Mouse (Mus musculus) adrenal gland, postnatal 10 days (tissue): ENCODE results near the gene Lgals12. TPM values are rescaled to one million over a fixed set of nuclear protein-coding genes. Genes with fewer than 3 reads are reported as not detected.

Experiments used
- DNase-seq: peaks from one replicate; pipeline ENCODE4 v3.0.0; 2021; ENCODE audit warnings: mixed read lengths
- total RNA-seq, 2 experiments: library from RNA; stranded (reverse); gene quantifications; 2 replicates each; pipeline ENCODE4 v1.2.3; 2021

The Lgals12 gene
- total RNA-seq, 2 experiments from 2014 or later = 20.3 to 29.6 TPM

DNA sequence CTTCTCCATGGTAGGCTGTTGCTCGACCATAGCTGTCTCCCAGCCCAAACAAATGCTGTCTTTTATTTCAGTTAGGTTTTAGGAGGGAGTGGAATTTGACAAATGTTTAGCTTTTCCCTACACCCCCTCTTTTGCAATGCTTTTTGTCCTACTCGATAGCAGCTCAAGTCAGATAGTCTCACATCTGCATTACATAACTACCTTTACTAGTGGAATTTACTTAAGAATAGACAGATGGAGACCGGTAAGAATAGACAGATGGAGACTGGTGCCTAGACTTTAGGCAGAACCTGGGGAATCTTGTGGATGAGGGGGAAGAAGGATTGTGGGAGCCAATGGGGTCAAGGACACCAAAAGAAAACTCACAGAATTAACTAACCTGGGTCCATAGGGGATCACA is 23.4 kb downstream of the Lgals12 start:
- no peak for DNase-seq

DNA sequence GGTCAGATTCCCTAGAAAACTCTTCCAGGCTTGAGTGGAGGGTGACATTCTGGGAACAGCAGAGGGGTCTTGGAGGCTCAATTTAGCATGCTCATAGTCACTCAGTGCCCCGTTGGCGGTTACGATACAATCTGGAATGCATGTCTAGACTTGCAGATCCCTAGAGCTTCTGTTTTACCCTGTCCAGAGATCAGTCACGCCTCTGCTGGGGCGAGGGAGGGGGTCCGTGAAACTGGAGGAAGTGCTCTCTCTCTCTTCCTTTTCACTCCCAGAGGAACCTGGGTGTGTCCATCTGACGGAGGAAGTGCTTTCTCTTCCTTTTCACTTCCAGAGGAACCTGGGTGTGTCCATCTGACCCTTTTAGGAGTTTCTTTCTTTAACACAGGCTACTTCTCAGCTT is 23.9 kb downstream of the Lgals12 start:
- DNase-seq = no peak

DNA sequence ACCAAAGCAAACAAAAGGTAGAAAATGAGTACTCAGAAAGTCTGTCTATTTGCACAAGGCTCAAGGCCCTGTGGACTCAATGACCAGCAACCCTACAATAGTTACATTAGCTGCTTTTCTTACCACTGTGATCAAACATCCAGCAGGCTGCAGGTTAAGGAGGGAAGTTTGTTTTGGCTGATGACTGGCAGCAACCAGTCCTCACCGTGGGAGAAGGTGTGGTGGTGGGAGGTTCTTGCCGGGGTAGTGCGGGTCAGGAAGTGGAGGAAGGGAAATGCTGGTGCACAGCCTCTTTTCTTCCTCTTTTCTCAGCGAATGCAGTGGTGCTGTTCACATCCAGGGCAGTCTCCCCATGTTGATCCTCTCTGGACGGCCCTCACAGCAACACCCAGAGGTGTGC is 26.0 kb downstream of the Lgals12 start:
- no peak for DNase-seq

DNA sequence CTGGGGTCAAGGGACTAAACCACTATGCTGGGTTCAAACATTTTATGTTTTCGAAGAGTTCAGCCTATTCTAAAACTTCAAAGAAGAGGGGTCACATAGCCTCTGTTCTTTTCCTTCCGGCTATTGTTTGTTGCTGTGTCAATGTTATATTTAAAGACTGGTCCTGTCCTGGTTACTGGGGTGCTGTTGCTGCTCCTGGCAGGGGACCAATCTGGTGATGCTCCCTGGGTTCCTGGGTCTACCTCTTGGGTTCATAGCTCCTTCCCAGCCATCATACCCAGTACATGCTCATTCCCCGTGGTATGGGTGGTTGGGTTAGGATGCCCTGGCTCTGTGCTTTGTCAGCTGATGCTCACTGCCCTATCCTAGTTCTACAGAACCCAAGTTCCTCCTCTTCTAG is 29.3 kb downstream of the Lgals12 start:
- DNase-seq = no peak

DNA sequence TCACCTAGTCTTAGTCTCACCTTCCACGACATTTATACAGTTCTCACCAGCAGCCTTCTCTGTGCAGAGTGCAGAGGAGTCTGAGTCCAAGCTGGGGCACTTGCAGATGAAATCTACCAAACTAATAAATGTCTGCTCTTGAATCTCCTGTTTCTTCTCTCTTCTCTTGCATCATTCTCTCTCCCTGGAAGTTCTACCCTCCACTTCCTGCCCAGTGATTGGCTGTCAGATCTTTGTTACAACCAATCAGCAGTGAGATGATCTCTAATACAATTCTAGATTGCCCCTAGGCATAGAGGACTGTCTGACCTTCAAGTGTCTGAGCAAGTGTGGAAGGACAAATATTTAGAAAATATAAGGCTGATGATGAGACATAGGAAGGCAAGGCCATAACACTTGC is 30.8 kb downstream of the Lgals12 start:
- DNase-seq = no peak

DNA sequence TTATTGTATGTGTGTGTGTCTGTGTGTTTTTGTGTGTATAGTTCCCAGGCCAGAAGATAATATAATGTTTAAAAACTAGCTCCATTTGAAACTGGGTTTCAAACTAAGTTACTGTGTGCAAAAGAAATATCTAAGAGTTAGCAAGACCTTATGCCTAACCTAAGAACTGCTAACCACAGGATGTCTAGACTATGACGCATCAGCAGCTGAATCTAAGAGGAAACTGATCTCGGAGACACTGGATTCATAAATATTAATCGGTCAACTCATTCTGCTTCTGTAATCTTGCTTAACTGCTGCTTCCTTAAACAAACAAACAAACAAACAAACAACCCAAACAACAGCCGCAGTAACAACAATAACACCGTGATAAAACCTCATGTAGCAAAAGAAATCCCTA is 37.3 kb downstream of the Lgals12 start:
- DNase-seq = no peak

DNA sequence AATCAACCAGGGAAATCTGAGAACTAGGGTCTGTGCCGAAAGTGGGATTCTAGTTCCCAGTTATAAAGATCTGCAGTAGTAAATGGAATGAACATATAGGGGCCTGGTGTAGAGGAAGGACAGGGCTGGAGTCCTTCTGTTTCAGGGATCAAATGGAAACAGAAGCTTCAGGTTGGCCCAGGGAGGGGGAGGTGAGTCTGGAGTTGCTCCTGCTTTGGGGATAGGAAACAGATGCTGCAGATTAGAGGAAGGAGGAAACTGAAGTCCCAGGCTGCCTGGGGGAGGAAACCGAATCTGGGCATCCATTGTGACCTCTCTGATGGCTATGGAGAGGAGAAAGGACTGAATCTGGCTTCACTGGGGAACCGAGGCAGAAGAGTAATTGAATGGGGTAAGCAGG is 38.6 kb downstream of the Lgals12 start:
- no peak for DNase-seq

DNA sequence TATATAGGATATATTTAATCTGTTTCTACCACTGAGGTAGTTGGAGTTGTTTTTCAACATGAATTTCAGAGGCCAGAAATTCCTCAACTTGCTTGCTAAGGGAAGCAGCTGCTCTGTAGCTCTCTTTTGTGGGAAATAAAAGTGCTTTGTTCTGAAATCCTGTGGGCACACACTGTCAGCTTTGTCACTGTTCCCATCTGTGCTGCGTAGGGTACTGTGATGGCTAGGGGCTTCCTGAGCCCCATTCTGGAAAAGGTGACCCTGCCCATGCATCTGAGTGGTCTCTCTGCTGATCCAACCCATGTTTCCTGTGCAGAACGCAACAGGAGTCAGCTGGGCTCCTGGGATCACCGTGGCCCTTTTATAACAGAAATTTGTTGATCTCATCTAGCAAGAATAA is 40.2 kb downstream of the Lgals12 start:
- DNase-seq = no peak

DNA sequence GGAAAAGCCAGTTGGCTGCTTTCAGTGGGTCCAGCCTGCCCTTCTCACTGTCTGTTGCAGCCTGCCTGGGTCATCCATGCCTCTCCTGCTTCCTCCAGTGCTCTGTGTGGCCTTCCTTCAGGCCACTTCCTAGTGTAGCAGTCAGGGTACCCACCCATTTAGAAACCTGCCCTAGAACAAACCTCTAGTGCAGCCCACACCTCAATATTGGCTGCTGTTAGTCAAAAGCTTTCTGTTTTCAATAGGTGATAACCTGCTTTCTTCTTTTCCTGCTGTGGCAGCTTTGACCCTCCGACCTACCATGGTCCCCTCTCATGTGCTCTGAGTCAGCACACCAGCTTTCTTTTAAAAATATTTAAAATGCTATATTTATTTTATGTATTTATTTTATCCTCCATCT is 42.5 kb downstream of the Lgals12 start:
- DNase-seq = no peak

DNA sequence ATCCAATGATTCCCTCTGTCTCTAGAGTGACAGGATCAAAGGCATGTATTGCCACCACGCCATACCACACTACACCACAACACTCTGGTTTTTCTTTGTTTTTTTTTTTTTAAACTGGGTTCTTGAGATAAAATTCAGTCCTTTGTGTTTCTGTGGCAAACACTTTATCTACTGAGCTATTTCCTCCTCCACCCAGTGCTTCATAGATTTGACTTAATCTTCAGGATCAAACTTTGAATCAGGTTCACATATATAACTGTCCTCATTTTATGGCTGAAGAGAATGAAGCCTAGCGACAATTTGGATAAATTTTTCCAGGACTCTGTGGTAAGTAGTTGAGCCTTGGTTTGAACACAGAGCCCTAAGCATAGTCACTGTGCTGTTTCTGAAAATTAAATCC is 43.3 kb downstream of the Lgals12 start:
- no peak for DNase-seq

DNA sequence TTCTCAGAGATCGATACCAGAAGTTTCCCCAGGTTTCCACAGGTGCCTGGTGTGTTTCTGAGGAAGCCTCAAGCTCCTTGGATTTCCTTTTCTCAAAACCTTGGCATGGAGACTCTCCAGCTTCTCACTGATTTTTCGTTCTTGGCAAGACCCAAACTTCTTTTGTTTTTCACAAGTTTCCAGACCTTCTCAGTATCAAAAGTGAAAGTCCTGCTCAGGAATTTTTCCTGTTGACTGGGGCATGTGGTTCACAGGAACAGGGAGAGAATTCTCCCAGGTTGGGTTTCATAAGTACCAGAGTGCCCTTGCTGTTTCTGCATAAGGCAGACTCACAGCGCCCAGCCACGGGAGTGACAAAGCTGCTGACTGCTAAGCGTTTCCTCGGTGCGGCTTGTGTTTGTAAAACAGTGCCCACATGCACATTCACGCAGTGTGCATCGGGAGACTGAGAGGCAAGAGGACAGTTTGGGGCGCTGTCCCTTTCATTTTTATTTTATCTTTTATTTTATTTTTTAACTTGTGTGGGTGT is 44.3 kb downstream of the Lgals12 start:
- DNase-seq = no peak

DNA sequence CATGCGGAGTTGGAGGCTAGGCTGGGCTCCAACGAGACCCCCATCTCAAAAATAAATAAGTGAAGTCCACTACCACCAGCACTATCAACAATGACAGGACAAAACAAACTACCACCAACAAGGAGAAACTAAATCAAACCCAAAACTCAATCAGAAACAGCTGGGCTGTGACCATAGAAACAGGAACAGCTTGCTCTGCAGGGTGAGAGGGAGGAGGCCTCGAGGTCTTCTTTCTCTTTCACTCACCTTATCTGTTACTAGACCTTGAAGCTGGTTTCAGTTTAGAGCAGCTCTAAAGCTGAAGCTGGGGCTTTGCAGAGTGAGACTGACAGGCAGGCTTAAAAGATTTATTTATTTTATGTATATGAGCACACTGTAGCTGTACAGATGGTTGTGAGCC is 45.5 kb downstream of the Lgals12 start:
- no peak for DNase-seq

DNA sequence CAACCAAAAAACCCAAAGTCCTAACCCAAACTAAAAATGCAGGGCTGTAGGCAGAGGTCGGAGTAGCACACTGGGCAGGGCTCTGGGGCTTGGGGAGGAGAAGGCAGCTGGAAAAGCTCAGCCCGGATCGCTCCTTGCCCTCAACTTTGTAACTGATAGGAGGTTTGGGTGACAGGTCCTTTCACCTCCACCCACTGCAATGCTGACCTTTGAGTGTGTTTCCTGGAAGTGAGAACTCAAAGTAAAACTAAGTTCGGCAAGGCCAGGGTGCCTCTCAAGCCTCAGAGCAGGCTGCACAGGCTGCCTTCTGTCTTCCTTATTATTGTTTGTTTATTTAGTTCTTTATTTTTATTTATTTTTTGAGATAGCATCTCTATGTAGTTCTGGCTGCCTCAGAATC is 47.0 kb downstream of the Lgals12 start:
- no peak for DNase-seq

DNA sequence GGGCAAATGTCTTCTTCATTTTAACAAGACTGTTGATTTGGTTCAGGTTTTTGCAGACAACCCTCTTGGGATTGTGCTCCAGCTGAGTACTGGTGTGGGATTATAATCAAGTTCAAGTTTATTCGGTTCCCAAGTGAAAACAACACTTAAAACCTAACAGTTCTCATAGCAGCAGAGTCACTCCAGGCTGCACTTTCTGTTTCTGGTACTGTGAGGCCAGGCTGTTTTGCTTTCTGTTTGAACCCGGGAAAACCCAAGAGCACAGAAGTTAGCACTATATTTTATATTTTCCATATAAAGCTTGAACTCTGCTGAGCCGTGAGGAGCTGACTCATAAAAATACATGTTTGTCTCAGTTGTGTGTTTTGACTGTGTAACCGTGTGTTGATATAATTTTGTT is 48.3 kb downstream of the Lgals12 start:
- DNase-seq = no peak

DNA sequence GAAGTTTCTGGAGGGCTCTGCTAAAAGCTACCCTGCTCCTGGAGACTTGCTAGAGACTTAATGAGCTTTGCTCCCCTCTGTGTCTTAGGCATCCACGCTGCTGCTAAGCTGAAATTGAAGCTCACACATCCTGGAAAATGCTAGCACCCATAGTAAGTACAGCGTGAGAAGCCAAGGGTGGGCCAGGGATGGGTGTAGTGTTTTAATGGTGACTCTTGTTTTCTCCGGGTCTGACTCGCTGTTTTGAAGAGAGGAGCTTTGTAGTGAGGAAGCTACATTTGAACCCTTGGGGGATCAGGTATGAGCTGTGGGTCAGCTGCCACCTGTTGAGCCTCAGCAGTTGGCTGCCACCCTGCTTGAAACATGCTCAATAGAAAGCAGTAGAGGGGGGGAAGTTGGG is 49.1 kb downstream of the Lgals12 start:
- DNase-seq = no peak

DNA sequence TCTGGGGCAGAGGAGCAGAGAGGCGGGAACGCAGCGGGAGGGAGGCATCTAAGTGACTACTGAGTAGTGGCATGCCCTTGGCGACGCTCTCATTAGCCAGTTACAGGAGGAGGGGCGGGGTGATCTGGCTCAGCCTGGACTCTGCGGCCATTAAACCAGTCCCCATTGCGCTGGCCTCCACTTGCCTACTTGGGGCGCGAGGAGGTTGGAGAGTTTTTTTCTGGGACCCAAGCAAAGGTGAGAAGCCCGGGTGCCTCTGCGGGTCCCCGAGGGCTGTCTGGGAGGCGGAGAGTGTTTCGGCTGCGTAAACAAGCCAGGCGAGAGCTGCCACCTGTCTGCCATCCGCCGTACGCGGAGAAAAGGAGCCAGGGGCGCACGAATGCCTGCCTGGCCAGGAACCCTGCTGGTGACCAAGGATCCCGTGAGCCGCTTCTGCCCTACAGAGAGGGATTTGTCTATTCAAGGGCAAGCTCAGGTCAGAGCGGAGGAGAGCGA is 49.6 kb downstream of the Lgals12 start, which contains the start of gene Pla2g16:
TSS of gene Pla2g16 (plus strand) at position 132 of the 495 bp plus-strand sequence.
- peak; percentile 83 for DNase-seq

DNA sequence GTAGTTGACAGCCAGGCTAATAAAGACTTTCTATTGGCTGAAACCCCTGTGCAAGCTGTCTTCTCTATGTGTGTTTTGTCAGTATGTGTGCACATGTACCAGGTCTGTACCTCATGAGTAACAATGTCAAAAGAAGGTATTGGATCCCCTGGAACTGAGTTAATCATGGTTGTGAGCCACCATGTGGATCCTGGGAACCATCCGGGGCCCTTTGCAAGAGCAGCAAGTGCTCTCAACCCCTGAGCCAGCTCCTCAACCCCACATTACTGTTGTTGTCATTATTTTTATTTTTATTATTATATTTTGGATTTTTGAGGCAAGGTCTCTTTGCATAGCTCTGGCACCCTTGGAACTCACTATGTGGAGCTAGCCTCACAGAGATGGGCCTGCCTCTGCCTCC is 50.4 kb downstream of the Lgals12 start:
- no peak for DNase-seq

DNA sequence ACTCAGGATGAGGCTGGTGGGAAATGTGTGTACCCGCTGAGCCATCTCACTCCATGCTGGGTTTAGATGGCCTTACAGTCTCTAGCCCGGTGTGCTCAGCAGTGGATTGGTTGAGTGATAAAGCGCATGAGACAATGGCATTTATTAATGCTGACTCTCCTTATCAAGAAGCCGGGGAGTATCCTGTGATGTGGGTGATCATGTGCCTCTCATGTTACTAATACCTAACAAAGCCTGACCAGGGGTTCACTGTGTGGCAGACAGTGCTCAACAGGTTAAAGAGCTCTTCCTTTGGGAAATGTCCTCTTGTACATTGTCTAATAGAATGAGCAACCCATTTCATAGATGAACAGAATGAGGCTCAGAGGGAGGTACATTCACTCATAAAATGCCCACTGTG is 52.1 kb downstream of the Lgals12 start:
- DNase-seq = no peak

DNA sequence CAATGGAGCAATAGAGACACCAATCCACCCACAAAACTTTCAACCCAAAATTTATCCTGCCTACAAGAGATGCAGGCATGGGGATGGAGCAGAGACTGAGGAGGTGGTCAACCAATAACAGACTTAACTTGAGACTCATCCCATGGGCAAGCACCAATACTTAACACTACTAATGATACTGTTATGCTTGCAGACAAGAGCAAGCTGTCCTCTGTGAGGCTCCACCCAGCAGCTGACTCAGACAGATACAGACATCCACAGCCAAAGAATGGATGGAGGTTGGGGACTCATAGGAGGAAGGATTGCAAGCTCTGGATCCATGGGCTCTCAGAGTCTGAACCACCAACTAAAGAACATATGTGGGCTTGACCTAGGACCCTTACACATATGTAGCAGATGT is 53.6 kb downstream of the Lgals12 start:
- DNase-seq = no peak

DNA sequence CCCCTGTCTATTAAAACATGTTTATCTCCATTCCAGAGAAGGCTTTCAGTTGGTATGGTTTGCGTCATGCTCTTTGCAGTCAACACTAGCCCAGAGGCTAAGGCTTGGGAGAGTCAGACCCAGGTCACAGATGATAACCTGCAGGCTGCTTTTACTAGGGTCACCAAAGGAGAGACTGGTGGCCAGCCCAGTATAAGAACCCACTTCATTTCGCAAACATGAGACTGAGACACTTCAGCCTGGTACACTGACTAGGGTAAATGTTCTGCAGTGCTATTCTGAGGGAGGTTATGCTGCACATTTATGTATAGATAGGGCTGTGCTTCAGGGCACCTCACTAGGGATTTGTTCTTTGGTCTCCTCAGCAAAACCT is 54.7 kb downstream of the Lgals12 start:
- no peak for DNase-seq

DNA sequence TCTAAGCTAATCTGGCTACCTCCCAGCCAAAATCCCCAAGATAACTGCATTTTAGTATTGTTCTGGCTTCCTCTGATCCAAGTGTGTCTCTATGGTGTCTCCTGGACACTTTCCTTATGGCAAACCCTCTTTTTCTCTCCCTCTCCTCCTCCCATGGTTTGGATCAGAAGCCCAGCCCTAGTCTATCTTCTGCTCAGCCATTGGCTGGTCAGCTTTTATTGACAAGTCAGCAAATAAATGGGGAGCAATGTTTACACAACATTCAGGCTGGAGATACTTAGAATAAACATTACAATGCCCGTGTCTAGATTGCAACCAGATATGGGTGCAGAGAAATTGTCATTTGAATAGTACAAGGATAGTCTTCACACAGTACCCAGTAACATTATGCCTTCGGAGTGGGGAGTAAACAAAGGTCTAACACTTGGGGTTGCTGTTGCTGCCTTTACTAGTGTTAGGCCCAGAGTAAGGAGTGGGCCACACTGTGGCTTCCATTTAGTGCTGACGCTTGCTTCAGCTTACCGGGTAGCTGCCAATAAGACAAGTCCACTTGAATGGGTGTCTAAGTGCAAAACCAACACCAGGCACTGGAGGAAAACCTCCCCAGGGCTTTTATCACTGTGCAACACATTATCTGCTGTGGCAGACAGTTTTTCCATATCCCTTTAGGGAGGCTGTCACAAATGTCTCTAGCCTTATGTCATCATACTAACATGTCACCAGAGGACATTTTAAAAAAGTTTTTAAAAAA is 55.3 kb downstream of the Lgals12 start:
- no peak for DNase-seq

DNA sequence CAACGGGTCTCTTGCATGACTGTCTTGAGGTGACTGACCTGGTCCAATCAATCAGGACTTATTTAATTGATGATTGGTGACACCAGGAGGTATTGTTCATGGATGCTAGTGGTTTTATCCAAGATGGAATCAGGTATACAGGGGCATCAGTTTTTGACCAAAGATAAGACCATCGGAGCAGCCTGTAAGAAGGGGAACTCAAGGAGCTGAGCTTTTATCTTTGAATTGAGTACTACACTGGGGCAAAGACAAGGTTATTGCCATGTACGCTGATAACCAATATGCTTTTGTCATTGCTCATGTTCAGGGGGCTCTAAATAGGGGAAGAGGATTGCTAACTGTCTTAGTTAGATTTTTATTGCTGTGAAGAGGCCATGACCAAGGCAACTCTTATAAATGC is 58.1 kb downstream of the Lgals12 start:
- no peak for DNase-seq
